26 mouse cellular contexts compared by ENCODE assay signal in the genomic region with DNA sequence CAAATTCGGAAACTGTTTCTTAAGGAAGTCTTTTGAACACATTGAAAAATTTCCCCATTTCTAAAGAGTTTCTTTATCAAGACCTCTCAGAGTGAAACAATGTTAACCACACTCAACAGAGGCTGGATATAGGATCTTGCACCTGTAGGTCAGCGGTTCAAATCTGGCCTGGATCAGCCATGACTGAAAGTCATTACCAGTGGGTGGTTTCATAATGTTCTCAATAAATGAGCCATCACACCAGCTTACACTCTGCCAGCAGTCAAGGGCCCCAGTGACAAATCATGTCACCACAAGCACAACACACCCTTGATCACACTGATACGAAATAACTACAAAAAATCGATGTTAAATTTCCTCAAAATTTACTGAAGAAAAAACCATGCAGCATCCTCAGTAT.
"Had no signal": no experiment of that assay in that cellular context is flagged by ENCODE, and none has a peak within 500 bp of the region (broad histone marks: within the 10 kb centered on the region; RNA-seq: fewer than 3 reads in every experiment).

No protein-coding gene starts in this region.

- H3K36me3 ChIP-seq: heart, embryonic 12.5 days; hindbrain, embryonic 10.5 days; hindbrain, embryonic 12.5 days; kidney, embryonic 15.5 days; limb, embryonic 12.5 days; liver, embryonic 13.5 days; liver, embryonic 15.5 days had no signal

- H3K9me3 ChIP-seq: heart, embryonic 12.5 days; hindbrain, embryonic 10.5 days; hindbrain, embryonic 12.5 days; kidney, embryonic 15.5 days; liver, embryonic 13.5 days; liver, embryonic 15.5 days had no signal

- DNase-seq: gastrocnemius, postnatal 14 days; gastrocnemius, postnatal 36 days; heart, adult 11 months; heart, adult 2 months; heart, postnatal 10 days; heart, postnatal 4 days; kidney, adult 11 months; kidney, adult 2 months; kidney, adult 9 months; kidney, postnatal 25 days; kidney, postnatal 4 days; liver; liver, embryonic 13.5 days had no signal

- H3K27me3 ChIP-seq: heart, embryonic 12.5 days; hindbrain, embryonic 12.5 days; kidney, embryonic 15.5 days; limb, embryonic 12.5 days; liver, embryonic 13.5 days; liver, embryonic 15.5 days had no signal

- H3K4me3 ChIP-seq: heart, adult 2 months; heart, embryonic 12.5 days; hindbrain, embryonic 10.5 days; hindbrain, embryonic 12.5 days; kidney, embryonic 15.5 days; layer of hippocampus, adult 2 months; left cerebral cortex, adult 2 months; limb, embryonic 12.5 days; liver, embryonic 13.5 days; liver, embryonic 15.5 days had no signal

- ATAC-seq: hindbrain, embryonic 16.5 days; intestine, embryonic 16.5 days had no signal

- H3K4me2 ChIP-seq: heart, embryonic 12.5 days; hindbrain, embryonic 12.5 days; hindbrain, embryonic 14.5 days; kidney, embryonic 15.5 days; limb, embryonic 12.5 days; liver, embryonic 11.5 days; liver, embryonic 13.5 days; liver, embryonic 15.5 days had no signal

- H3K4me1 ChIP-seq: heart, embryonic 12.5 days; hindbrain, embryonic 10.5 days; hindbrain, embryonic 12.5 days; kidney, embryonic 15.5 days; limb, embryonic 12.5 days; liver, embryonic 13.5 days; liver, embryonic 15.5 days had no signal

- H3K9ac ChIP-seq: heart, embryonic 12.5 days; hindbrain, embryonic 12.5 days; hindbrain, embryonic 14.5 days; kidney, embryonic 15.5 days; limb, embryonic 12.5 days; liver, embryonic 13.5 days; liver, embryonic 15.5 days had no signal

- H3K27ac ChIP-seq: heart, adult 2 months; hindbrain, embryonic 10.5 days; hindbrain, embryonic 12.5 days; hindbrain, embryonic 14.5 days; kidney, embryonic 15.5 days; kidney, postnatal 0 days; layer of hippocampus, adult 2 months; left cerebral cortex, adult 2 months; limb, embryonic 12.5 days; liver, embryonic 13.5 days; liver, embryonic 15.5 days had no signal
